Mouse (Mus musculus) CH12.LX (cell line): ENCODE measurements around the gene Taf12. TPM values are rescaled to one million over a fixed set of nuclear protein-coding genes. Genes with fewer than 3 reads are reported as not detected.

Experiments used
- DNase-seq: peaks from one replicate; pipeline ENCODE4 v3.0.0-alpha.2; 2013; ENCODE audit errors: extremely low read depth
- H3K27ac ChIP-seq: 2 replicates; pipeline ENCODE4 v1.5.1; 2012; ENCODE audit warnings: low read depth, mild to moderate bottlenecking, control low read depth, moderate library complexity; ENCODE audit not compliant: insufficient read depth
- H3K27me3 ChIP-seq: replicated peaks from 2 replicates; pipeline ENCODE3; 2012; ENCODE audit warnings: inconsistent platforms
- H3K36me3 ChIP-seq, 2 experiments: replicated peaks in 1 of 2; 2 replicates each; pipeline versions ENCODE3 to v1.6.1; 2012; ENCODE audit warnings: inconsistent platforms in 1 of 2, low read length in 1 of 2, mild to moderate bottlenecking in 1 of 2, mixed read lengths in 1 of 2, moderate library complexity in 1 of 2; ENCODE audit not compliant: control insufficient read depth in 1 of 2, insufficient read depth in 1 of 2
- H3K4me1 ChIP-seq, 2 experiments: 2 replicates each; pipeline ENCODE4 v1.6.1; 2012; ENCODE audit warnings: inconsistent platforms in 1 of 2, moderate library complexity in 1 of 2; ENCODE audit not compliant: insufficient read depth in 2 of 2, control insufficient read depth in 1 of 2
- H3K4me2 ChIP-seq: 2 replicates; pipeline ENCODE4 v1.6.1; 2012; ENCODE audit warnings: low read depth, mild to moderate bottlenecking, control low read depth; ENCODE audit not compliant: poor library complexity, insufficient read depth, severe bottlenecking
- H3K4me3 ChIP-seq, 3 experiments: fragments of 150-350 bp in 1 of 3; sonication (generic) in 1 of 3; replicated peaks in 1 of 3; 2 replicates each; pipeline versions ENCODE3 to v1.5.1; 2011 to 2012; ENCODE audit warnings: low read depth in 2 of 3, low read length in 2 of 3, mild to moderate bottlenecking in 2 of 3, moderate library complexity in 2 of 3, control low read depth in 1 of 3, improper control_type of control experiment in 1 of 3, inconsistent platforms in 1 of 3, mixed read lengths in 1 of 3; ENCODE audit not compliant: poor library complexity in 1 of 3
- H3K79me2 ChIP-seq: replicated peaks from 2 replicates; pipeline ENCODE4 v1.6.1; 2012; ENCODE audit warnings: mild to moderate bottlenecking, moderate library complexity; ENCODE audit not compliant: control insufficient read depth, poor library complexity, insufficient read depth, severe bottlenecking; ENCODE audit errors: extremely low read depth
- H3K9ac ChIP-seq: 2 replicates; pipeline ENCODE4 v1.6.1; 2012; ENCODE audit warnings: low read depth, mild to moderate bottlenecking, control low read depth, moderate library complexity; ENCODE audit not compliant: insufficient read depth
- H3K9me3 ChIP-seq: replicated peaks from 2 replicates; pipeline ENCODE3; 2012; ENCODE audit warnings: low read length, inconsistent platforms, mixed read lengths
- CHD2 ChIP-seq: IDR thresholded peaks from 2 replicates; pipeline ENCODE4 v1.6.1; 2011; ENCODE audit warnings: low read length, improper control_type of control experiment
- CTCF ChIP-seq, 2 experiments: IDR thresholded peaks in 1 of 2; conservative IDR thresholded peaks in 1 of 2; 2 replicates each; pipeline ENCODE4 v1.5.1; 2011 to 2012; ENCODE audit warnings: low read depth in 2 of 2, low read length in 2 of 2, improper control_type of control experiment in 1 of 2, inconsistent platforms in 1 of 2, mild to moderate bottlenecking in 1 of 2, moderate library complexity in 1 of 2
- E2F4 ChIP-seq: IDR thresholded peaks from 2 replicates; pipeline ENCODE4 v1.6.1; 2011; ENCODE audit warnings: low read depth, low read length, improper control_type of control experiment; ENCODE audit not compliant: insufficient replicate concordance
- EP300 ChIP-seq: IDR thresholded peaks from 2 replicates; pipeline ENCODE4 v1.6.1; 2011; ENCODE audit warnings: low read length, improper control_type of control experiment
- ETS1 ChIP-seq: conservative IDR thresholded peaks from 2 replicates; pipeline ENCODE4 v1.6.1; 2012; ENCODE audit warnings: low read depth, mild to moderate bottlenecking, inconsistent platforms, low read length, improper control_type of control experiment, moderate library complexity
- GABPA ChIP-seq: IDR thresholded peaks from 2 replicates; pipeline ENCODE4 v1.6.1; 2012; ENCODE audit warnings: low read depth, low read length, improper control_type of control experiment, inconsistent platforms; ENCODE audit not compliant: insufficient replicate concordance
- HCFC1 ChIP-seq: IDR thresholded peaks from 2 replicates; pipeline ENCODE4 v1.6.1; 2012; ENCODE audit warnings: low read depth, mild to moderate bottlenecking, inconsistent platforms, low read length, improper control_type of control experiment
- IRF4 ChIP-seq: IDR thresholded peaks from 2 replicates; pipeline ENCODE4 v1.6.1; 2014; ENCODE audit warnings: low read depth, mild to moderate bottlenecking, inconsistent platforms, low read length, improper control_type of control experiment
- JUND ChIP-seq: conservative IDR thresholded peaks from 2 replicates; pipeline ENCODE4 v1.6.1; 2011; ENCODE audit warnings: low read depth, low read length, improper control_type of control experiment
- MAX ChIP-seq: IDR thresholded peaks from 2 replicates; pipeline ENCODE4 v1.6.1; 2011; ENCODE audit warnings: low read length, improper control_type of control experiment
- MXI1 ChIP-seq: IDR thresholded peaks from 2 replicates; pipeline ENCODE4 v1.6.1; 2011; ENCODE audit warnings: mild to moderate bottlenecking, low read depth, low read length, improper control_type of control experiment
- MYC ChIP-seq: IDR thresholded peaks from 2 replicates; pipeline ENCODE4 v1.6.1; 2011; ENCODE audit warnings: low read depth, mild to moderate bottlenecking, improper control_type of control experiment, low read length
- NELFE ChIP-seq: IDR thresholded peaks from 2 replicates; pipeline ENCODE4 v1.6.1; 2011; ENCODE audit warnings: low read depth, low read length, improper control_type of control experiment
- NRF1 ChIP-seq: IDR thresholded peaks from 2 replicates; pipeline ENCODE4 v1.6.1; 2014; ENCODE audit warnings: low read depth, mild to moderate bottlenecking, inconsistent platforms, low read length, improper control_type of control experiment, moderate library complexity
- RAD21 ChIP-seq: IDR thresholded peaks from 2 replicates; pipeline ENCODE4 v1.6.1; 2011; ENCODE audit warnings: low read depth, mild to moderate bottlenecking, low read length, improper control_type of control experiment, moderate library complexity
- SIN3A ChIP-seq: IDR thresholded peaks from 2 replicates; pipeline ENCODE4 v1.6.1; 2012; ENCODE audit warnings: low read length, improper control_type of control experiment, inconsistent platforms
- SMC3 ChIP-seq: IDR thresholded peaks from 2 replicates; pipeline ENCODE4 v1.6.1; 2011; ENCODE audit warnings: low read depth, low read length, improper control_type of control experiment
- UBTF ChIP-seq: IDR thresholded peaks from 2 replicates; pipeline ENCODE4 v1.6.1; 2012; ENCODE audit warnings: low read depth, mild to moderate bottlenecking, inconsistent platforms, low read length, improper control_type of control experiment, moderate library complexity
- USF2 ChIP-seq: conservative IDR thresholded peaks from 2 replicates; pipeline ENCODE4 v1.6.1; 2011; ENCODE audit warnings: low read depth, low read length, improper control_type of control experiment
- ZC3H11A ChIP-seq: IDR thresholded peaks from 2 replicates; pipeline ENCODE4 v1.6.1; 2012; ENCODE audit warnings: low read depth, mild to moderate bottlenecking, inconsistent platforms, low read length, improper control_type of control experiment
- ZNF384 ChIP-seq: IDR thresholded peaks from 2 replicates; pipeline ENCODE4 v1.6.1; 2012; ENCODE audit warnings: low read depth, low read length, improper control_type of control experiment, inconsistent platforms
- dilution Hi-C: fragments of 300-500 bp; cut with MboI; formaldehyde crosslinking; loops from 2 replicates; pipeline ENCODE4 v1.14.3; 2020; ENCODE audit warnings: low sequenced_read_pairs; ENCODE audit not compliant: extremely low pct_unique_long_range_greater_than_20kb, extremely low pct_ligation_motif_present
- in situ Hi-C: fragments of 300-500 bp; cut with MboI; formaldehyde crosslinking; loops from 3 replicates; pipeline ENCODE4 v1.14.3; 2019; ENCODE audit warnings: low sequenced_read_pairs, low pct_ligation_motif_present, low pct_unique_long_range_greater_than_20kb, mixed read lengths
- polyA plus RNA-seq: library from polyadenylated mRNA; unstranded; fragments of >175 nt; gene quantifications from 2 replicates; pipeline ENCODE4 v1.2.1, GENCODE M21; 2012; ENCODE audit warnings: low read depth; ENCODE audit not compliant: insufficient read length
- total RNA-seq, 2 experiments: library from RNA; depleted of rRNA; stranded (reverse); fragments of 300-350 nt in 1 of 2; fragments of >200 nt in 1 of 2; gene quantifications; 2 replicates each; pipeline ENCODE4 v1.2.3; 2012 to 2014

The Taf12 gene
- total and polyA plus RNA-seq, 3 experiments, result 29.8 to 74.7 (median 47.8) TPM

DNA sequence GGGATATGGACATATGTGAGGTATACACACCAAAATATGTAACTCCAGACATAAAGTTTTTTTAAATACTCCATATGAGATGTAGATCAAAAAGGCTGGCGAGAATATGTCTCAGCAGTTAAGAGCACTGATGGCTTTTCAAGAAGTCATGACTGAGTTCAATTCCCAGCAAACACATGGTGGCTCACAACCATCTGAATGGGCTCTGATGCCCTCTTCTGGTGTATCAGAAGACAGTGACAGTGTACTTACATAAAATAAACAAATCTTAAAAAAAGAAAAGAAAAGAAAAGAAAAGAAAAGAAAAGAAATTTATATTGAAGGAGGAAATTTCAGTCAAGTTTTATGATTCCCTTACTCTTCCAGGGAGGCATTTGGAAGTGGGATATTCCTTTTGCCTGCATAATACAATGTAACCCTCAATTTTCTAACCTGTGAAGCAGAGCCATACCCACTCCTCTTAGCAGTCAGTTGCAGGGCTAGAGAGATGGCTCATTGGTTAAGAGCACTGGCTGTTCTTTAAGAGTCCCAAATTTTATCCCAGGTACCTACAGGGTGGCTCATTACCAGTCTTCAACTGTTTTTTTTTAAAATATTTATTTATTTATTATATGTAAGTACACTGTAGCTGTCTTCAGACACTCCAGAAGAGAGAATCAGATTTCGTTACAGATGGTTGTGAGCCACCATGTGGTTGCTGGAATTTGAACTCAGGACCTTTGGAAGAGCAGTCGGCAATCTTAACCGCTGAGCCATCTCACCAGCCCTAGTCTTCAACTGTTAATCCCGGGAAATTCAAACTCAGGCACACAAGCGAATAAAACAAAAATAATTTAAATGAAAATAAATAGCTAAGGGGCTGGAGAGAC lies 5.1 kb upstream of the Taf12 start:
- dilution Hi-C loops, result no loop called here
- H3K9me3 ChIP-seq, result peaks cover 2% of the 10 kb centered on the region
- DNase-seq, result peak; percentile 66
- peak; percentile 38 for TF ChIP-seq ZC3H11A
- TF ChIP-seq HCFC1, result 0 out of 2 replicates have a peak, but pooled peaks have one; percentile 16
- no peak for TF ChIP-seq UBTF
- 0 out of 2 replicates have a peak, but pooled peaks have one; percentile 34 for TF ChIP-seq IRF4
- peak; percentile 67 for TF ChIP-seq SMC3
- TF ChIP-seq CHD2, result no peak
- 0 out of 2 replicates have a peak, but pooled peaks have one; percentile 35 for TF ChIP-seq JUND
- peak; percentile 78 for TF ChIP-seq MXI1
- no peak for TF ChIP-seq NELFE
- TF ChIP-seq E2F4, result no peak
- no peak for TF ChIP-seq NRF1
- TF ChIP-seq MAX, result peak; percentile 67
- TF ChIP-seq MYC, result peak; percentile 97
- no peak for TF ChIP-seq ETS1
- TF ChIP-seq USF2, result no peak
- TF ChIP-seq RAD21, result peak; percentile 68
- no peak for TF ChIP-seq EP300
- peak in 1 of 2 experiments; percentile 74; a peak in 2 of 4 replicates for TF ChIP-seq CTCF (conservative IDR thresholded peaks at IDR 0.05 in 1 of 2, IDR thresholded peaks at IDR 0.05 in 1 of 2; ENCODE audit: low read depth in 2 of 2, low read length in 2 of 2)
- TF ChIP-seq ZNF384, result peak; percentile 43; the same call in 1 of the 2 replicates
- TF ChIP-seq SIN3A, result peak; percentile 32; the same call in 1 of the 2 replicates
- no peak for TF ChIP-seq GABPA
- TF ChIP-seq, all 38 proteins: peak for 12
- Histone ChIP-seq H3K27me3 (no peaks in the 10 kb centered on the region), H3K27ac (no peak overlapping the region), H3K36me3 (peaks cover 0 to 19% of the 10 kb centered on the region in 2 experiments), H3K4me2 (no peak overlapping the region), H3K9ac (no peak overlapping the region; the same call in 1 of the 2 replicates), H3K4me1 (peaks cover 0 to 21% of the 10 kb centered on the region in 2 experiments; a peak in 2 of 4 replicates), H3K79me2 (peaks cover 9% of the 10 kb centered on the region; the same call in 1 of the 2 replicates), H3K4me3 (no peak overlapping the region)
- in situ Hi-C loops, result loop anchor here (5.0 kb wide), 1 partner anchor 87 kb away; no protein-coding TSS in a partner anchor
